Mouse (Mus musculus) thymus, postnatal 14 days (tissue): ENCODE results near the gene Smim4.

Experiments
- DNase-seq: peaks from one replicate; pipeline ENCODE4 v3.0.0; 2021

The Smim4 gene

DNA sequence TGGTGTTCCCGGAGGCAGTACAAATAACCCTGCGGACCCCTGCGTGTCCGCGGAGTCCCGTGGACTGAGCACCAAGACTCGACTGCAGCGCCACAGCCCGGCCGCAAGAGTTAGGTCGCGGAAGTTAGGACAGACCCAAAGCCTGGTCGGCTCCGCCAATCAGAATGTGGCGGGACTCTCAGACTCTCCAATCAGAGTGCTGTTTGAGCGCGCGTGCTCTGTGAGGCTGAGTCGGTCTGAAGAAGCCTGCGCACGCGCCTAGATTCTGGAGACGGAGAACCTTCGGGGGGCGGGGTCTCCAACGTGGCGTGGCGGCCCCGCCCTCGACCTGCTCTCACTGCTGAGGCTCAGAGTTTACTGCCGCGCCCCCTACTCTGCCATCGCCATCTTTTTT, at the start of gene Smim4:
Smim4 (minus strand) TSS at position 131 of the 394 bp plus-strand sequence.
- DNase-seq: peak; percentile 99

DNA sequence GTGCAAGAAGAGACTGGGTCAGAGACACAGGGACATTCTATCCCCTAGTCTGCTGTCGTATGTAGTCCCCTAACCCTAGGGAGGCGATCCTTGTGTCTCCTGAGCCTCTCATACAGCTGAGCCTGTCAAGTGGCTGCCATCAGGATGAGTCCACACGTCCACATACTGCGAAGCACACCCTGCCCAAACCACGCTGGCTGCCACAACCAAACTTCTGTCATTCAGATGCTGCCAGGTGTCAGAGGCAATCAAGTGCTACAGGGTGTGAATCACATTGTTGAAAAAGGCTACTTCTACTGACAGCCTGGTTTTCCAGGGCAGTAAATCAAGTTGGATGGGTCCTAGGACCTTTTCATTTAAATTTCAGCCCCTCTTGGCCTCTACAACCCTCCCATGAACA, 49.0 kb upstream of the Smim4 start:
- no peak for DNase-seq

DNA sequence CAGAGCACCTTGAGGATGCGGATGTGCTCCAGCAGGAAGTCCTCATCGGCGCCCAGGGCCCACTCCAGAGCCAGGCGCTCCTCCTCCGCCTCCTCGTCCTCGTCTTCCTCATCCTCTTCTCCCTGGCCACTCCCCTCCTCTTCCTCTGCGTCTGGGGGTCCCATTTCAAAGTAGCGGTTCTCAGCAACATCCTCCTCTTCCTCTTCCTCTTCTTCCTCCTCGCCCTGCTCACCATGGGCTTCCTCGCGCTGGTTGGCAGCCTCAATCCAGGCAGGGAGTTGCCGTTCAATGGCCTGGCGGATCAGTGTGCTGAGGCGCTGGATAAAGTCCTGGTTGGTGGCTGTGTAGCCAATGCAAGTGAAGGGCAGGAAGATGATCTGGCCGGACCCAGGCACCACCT, 48.5 kb upstream of the Smim4 start:
- DNase-seq: no peak

- DNase-seq: no peak
Observed at GRCm38 (mm10) chr14:31173537-31173936, 44.8 kb upstream of the Smim4 start.

DNA sequence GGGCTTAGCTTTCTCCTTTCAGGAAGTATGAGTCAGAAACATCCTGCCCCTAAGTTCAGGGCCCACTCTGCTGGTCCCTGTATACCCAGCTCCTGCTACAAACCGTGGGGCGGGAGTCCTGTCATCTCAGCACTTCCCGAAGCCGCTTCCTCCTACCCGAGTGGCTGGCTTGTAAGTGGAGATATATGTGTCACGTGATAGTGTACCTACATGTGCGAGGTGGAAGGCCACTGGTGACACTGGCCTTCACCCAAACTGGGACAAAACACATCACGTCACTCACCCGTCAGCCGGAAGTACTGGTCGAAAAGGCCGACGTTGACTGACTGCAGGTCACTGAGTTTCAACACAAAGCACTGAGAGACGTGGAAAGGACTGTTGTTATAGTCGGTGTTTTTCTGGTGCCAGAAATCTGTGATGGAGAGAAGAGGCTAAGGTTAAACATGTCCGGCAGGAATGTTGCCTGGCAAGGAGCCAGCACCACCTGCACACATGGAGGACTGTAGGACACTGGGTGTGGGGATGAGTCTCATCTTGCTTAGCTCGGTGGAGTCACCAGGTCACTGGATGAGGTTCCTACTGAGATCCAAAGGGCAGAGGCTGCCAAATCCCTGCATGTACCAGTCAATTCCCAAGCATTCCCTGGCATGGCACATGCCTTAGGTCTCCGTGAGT, 44.2 kb upstream of the Smim4 start:
- DNase-seq: no peak

DNA sequence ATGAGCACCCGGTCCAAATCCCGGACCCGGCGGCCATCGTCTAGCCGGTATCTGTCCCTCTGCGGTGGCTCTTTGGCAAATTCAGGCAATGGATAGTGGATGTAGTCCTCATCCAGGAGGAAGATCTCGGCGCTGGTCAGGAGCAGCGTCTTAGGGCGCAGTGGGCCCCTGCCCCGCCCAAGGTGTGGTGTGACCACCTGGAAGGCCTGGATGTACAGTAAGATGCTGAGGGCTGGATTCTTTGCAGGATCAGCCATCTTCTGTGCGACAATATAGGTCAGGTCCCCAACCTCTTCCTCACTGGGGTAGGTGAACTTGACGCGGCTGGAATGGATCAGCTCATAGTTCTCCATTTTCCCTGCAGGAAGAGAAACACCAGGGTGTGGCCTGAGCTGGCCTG, 43.1 kb upstream of the Smim4 start:
- DNase-seq: no peak

DNA sequence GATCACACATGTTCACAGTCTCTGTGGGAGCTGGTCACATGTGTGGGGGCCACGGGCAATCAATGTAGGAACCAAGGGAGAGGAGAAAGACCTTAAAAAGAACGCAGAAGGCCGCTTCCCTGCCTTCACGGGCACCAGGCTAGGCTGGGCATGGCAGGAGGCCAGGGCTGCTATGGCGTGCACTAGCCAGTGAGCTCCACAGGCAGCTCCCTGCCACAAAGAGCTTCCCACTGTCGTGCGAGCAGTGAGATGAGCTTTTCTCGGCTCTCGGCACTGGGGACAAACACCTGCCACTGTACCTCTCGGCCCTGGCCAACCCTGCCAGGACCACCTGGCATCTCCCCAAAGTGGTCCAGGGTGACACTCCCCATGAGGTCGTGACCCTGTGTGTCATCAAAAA, 42.6 kb upstream of the Smim4 start:
- no peak for DNase-seq

DNA sequence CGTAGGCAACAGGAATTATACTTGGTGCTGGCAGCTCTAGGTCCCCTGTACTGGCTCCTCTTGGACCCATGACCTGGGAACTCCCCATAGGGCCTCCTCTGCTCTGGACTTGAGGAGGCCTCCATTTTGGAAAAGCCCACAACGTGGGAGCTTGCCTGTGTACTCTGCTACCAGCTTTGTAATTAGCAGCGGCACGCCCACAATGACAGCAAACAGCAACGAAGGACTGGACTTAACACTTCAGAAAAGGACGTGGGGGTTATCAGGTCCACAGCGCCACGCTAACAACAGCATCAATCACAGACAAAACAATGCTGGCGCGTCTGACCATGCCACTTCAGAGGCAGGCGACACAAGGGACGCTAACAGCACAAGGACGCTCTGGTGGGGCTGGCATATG, 42.2 kb upstream of the Smim4 start:
- DNase-seq: no peak

- no peak for DNase-seq
Observed at GRCm38 (mm10) chr14:31169508-31169907, 40.8 kb upstream of the Smim4 start.

DNA sequence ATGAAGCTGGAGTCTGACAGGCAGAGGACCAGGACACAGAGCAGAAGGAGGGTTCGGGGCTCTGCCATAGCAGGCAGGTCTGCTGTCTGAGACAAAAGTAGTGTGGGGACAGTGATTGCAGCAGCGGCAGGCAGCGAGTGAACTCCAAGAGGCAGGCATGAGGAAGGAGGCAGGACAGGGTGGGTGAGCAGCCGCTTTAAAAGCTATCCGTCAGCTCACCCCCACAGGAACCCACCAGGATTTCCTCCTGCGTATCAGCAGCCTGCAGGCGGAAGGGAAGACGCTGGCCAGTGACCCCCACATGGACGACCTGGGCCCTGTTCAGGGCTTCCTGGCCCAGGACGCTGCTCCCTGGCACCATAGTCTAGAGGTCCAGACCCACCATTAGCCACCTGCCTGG, 39.7 kb upstream of the Smim4 start, which contains the start of gene Stab1:
Stab1 (minus strand) TSS at position 217 of the 400 bp plus-strand sequence.
- DNase-seq: no peak

GRCm38 (mm10) chr14:31166827-31167226, 38.1 kb upstream of the Smim4 start:
- DNase-seq: no peak

- no peak for DNase-seq
Observed at GRCm38 (mm10) chr14:31165991-31166630, 37.4 kb upstream of the Smim4 start.

DNA sequence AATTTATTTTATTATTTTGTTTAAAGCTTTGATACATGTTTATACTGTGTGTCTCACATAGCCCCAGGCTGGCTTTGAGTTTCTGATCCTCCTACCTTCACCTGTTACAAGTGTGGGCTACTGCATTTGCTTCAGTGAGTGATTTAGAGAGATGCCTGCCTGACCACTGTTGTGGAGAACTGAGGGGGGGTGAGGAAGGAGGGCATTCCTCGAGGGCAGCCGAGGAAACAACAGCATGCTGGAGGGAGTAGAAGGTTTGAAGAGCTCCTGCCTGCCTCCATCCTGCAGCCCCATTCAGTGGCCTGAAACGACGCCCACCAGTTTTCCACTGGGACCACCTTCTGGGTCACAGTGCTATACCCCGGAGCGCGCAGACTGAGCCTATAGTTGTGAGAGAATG, 36.7 kb upstream of the Smim4 start:
- no peak for DNase-seq

DNA sequence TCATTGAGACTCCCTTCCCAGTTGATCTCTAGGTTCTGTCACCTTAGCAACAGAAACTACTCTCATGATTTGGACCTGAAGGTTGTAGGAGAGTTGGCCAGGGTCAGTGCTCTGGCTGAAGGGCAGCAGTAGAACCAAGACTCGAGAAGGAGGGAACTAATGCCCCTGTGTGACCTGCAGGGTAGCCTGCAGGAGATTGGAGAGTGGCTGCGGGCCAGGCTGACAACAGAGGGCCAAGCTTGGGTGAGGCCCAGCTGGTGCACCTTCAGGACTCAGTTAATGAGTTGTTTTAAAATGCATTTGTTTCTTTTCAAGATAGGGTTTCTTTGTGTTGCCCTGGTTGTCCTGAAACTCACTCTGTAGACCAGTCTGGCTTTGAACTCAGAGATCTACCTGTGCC, 36.3 kb upstream of the Smim4 start:
- no peak for DNase-seq

- DNase-seq: no peak
Observed at GRCm38 (mm10) chr14:31164067-31164466, 35.3 kb upstream of the Smim4 start.

DNA sequence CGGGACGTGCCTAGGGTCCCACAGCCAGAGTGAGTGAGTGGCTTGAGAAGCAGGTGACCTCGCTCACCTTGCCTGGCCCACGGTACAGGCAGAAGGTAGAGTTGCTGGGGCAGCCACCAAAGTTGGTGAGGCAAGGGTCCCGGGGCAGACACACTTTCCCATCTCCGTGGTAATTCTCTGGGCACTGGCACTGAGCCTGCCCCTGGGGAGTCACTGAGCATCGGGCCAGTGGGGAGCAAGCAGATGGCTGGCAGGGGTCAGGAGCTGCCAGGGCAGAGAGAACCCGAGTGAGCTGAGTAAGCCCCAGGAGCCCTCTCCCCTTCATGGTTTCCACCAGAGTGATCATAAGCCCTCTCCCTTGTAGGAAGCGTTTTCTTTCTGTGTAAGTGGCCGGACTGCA, 32.9 kb upstream of the Smim4 start:
- no peak for DNase-seq

GRCm38 (mm10) chr14:31161191-31161590, 32.4 kb upstream of the Smim4 start:
- no peak for DNase-seq

- DNase-seq: no peak
Observed at GRCm38 (mm10) chr14:31160196-31161150, 31.7 kb upstream of the Smim4 start.

DNA sequence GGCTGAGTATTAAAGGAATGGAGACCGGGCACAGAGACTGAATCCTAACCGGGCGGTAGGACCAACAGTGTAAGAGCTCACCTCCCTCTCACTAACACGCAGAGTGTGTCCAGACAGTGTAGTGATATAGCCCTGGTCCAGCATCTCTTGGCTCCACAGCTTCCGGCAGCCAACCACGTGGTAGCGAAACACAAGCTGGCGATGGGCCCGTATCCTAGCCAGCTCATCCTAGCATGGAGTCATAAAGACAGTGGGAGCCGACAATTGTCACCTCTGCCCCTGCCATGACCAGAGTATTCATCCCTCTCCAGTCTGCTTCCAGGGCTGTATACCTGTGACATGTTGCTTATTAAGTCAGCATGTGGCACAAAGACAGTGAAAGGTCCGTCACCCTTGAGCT, 16.9 kb upstream of the Smim4 start:
- no peak for DNase-seq

- no peak for DNase-seq
Observed at GRCm38 (mm10) chr14:31141011-31141410, 12.3 kb upstream of the Smim4 start.

DNA sequence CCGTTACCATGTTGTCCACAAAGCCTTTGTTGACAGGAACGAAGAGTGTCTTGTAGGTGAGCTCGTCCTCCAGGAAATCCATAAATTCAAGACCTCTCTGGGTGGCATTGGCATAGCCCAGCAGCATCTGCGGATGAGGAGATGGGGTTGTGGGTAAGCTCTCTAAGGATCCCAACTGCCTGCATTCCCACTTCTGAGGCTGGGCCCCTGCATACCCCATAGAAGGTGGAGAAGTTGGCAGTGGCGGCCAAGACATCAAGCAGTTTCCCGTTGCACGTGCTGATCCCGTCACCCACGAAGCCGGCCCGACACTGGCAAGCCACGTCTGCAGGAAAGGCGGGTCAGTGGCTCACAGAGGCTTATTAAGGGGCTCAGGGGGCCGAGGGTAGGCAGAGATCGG, 11.4 kb upstream of the Smim4 start:
- DNase-seq: no peak

GRCm38 (mm10) chr14:31139666-31140065, 10.9 kb upstream of the Smim4 start:
- DNase-seq: no peak

- DNase-seq: no peak
Observed at GRCm38 (mm10) chr14:31138897-31139429, 10.2 kb upstream of the Smim4 start.
